Mouse (Mus musculus) splenic B cell, adult 2 months (primary cell): Measurements from ENCODE around the gene F2rl1.
"Not testable (repeated sequence)": the region's sequence is repeated elsewhere in the genome, so short reads cannot be mapped to it uniquely, and the experiment has no call there.

Experiments used
- DNase-seq: peaks from one replicate; pipeline ENCODE4 v3.0.0-alpha.2; 2011; ENCODE audit warnings: low read depth, low spot score
- H3K27me3 ChIP-seq: 2 replicates; pipeline ENCODE4 v1.6.1; 2012; ENCODE audit warnings: mild to moderate bottlenecking, low read length, moderate library complexity, mixed read lengths; ENCODE audit not compliant: control insufficient read depth, poor library complexity, insufficient read depth, severe bottlenecking
- H3K36me3 ChIP-seq: 2 replicates; pipeline ENCODE4 v1.6.1; 2012; ENCODE audit warnings: mild to moderate bottlenecking, low read length, moderate library complexity, mixed read lengths; ENCODE audit not compliant: control insufficient read depth, poor library complexity, insufficient read depth, severe bottlenecking

The F2rl1 gene

DNA sequence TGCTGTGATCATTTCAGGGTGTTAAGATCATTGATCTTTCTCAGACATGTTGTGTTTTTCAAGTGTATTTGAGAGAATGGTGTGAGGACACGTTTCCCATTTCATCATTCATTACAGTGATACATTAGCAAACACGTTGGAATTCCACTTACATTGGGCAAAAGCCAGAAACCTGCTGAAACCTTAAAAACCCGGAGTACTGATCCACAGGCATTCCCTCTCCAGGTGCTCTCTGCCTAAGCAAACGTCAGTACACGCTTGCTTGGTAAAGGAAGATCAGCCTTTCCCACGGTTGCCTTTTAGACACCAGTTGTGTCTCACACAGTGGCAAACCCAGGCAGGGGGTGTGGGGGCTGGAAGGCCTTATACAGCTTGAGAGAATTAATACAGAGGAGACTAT, 21.2 kb upstream of the F2rl1 start:
- Histone ChIP-seq H3K36me3 (no peaks in the 10 kb centered on the region), H3K27me3 (no peaks in the 10 kb centered on the region; the same call in 1 of the 2 replicates)
- no peak for DNase-seq

DNA sequence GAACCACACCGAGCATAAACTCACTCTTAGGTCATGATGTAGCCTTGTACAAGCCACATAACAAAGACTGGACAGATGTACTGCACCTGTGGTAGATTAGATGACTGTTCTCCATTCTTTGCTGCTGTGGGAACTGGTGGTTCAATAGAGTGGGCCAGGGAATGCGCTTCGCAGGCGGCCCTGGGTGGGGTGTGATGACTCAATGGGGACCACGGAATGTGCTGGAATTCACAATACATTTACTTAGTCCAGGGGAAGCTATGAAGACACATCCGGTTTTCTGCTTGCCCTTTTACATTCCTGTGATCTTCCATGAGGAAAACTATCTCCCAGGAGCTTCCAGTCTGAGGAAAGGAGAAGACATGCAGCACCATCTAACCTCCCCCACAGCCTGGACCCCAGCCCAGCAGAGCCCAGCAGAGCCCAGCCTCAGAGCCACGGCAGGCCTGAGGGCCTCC, 20.7 kb upstream of the F2rl1 start:
- H3K27me3 ChIP-seq = no peaks in the 10 kb centered on the region; the same call in 1 of the 2 replicates
- DNase-seq = no peak
- no peaks in the 10 kb centered on the region for H3K36me3 ChIP-seq

DNA sequence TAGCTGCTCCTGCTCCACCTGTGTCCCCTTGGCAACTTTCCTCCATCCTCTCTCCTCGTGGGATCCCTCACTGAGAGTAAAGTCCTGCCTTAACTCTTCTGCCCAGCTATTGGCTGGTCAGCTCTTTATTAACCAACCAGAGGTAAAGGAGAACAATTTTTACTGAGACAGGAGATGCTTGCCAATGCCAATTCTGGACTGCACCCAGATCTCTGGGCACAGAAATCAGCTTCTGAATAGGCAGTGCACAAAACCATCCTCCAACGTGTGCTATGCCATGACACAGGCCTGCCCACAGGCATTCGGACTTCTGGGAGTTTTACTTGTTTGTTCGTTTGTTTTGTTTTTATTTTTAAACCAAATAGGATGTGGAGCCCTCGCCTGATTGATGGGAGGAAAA, 13.0 kb upstream of the F2rl1 start:
- no peak for DNase-seq
- Histone ChIP-seq H3K36me3 (no peaks in the 10 kb centered on the region), H3K27me3 (no peaks in the 10 kb centered on the region; the same call in 1 of the 2 replicates)

DNA sequence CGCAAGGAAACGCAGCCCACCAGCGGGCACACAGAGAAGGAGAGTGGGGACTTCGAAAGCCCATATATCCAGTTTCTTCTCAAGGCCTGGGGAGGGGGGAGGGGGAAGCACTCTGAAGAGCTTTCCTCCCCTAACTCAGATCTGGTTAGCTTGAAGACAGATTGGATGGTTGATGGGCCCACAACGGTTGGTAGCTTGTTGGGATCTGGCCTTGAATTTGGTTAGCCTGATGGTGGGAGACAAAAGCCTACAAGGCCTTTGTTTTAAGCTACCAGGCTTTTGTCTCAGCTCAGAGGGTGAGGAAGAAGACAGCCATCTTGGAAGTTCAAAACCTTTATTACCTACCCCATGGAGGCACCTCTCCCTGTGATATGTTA, 11.1 kb upstream of the F2rl1 start:
- Histone ChIP-seq H3K27me3 (no peaks in the 10 kb centered on the region; the same call in 1 of the 2 replicates), H3K36me3 (no peaks in the 10 kb centered on the region)
- DNase-seq = no peak

DNA sequence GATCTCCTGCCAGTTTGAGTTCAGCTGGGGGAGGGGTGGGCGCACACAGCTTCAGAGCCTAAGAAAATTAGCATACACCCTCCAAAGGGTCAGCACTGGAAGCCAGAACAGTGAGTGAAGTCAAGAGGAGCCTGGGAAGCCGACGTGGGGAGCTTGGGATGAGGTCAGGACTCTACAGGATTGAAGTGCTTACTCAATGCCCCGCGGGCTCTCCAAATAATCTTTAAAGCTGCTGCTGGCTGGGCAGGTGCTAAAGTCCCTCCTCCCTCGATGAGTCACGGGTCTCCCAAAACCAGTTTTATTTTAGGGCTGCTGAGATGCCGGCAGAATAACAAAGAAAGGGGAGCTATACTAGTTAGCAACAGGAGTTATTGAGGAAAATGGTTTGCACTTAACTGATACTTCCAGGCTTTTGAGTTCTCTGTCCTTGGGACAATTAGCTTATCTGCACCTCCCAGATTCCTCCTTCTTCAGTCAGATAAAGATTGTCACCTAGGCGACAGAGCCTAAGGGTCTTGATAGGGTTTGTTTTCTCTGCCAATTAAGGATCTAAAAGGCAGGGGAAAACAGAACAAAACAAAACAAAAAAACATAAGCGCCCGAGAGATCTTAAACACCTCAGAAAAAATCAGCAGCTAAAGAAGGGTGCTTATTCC, 10.6 kb upstream of the F2rl1 start:
- no peaks in the 10 kb centered on the region; the same call in 1 of the 2 replicates for H3K27me3 ChIP-seq
- no peak for DNase-seq
- no peaks in the 10 kb centered on the region for H3K36me3 ChIP-seq

DNA sequence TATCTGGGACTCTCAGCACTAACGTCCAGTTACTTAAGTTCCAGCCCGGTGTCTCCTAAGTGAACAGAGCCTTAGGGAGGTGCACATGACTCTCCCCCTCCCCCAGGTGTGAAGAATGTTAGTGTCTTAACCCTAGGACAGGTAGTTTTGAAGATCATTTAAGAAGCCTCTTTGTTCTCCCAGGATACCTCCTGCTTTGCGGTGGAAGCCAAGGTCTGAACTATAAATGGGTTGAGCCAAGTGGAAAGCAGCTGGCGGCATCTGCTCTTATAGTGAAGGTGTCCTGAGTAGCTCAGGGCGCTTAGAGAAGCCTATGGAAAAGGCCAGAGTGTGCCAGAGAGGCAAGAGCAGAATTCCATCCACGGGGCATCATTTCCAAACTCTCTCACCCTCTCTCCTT, 10.0 kb upstream of the F2rl1 start:
- Histone ChIP-seq H3K36me3 (no peaks in the 10 kb centered on the region), H3K27me3 (no peaks in the 10 kb centered on the region; the same call in 1 of the 2 replicates)
- DNase-seq = no peak

DNA sequence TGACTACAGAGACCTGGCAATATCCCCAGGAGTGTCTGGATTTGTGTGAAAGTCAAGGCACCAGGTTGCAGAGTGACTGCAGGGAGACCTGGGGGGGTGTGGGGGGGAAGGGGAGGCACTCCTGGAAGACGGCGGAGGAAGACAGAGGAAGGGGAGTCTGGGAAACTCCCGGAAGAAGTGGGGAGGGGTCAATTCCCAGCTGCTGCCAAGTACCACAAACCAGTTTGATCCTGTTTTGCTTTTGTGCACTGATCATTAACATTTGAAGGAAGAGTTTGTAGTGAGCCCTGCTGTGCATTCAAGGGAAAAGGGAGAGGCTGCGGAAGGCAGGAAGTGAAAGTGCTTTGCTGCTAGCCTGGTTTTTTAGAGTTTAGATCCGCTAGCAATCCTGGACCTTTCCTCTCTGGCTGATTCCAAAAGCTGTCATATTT, 9.1 kb upstream of the F2rl1 start:
- H3K27me3 ChIP-seq = no peaks in the 10 kb centered on the region; the same call in 1 of the 2 replicates
- no peaks in the 10 kb centered on the region for H3K36me3 ChIP-seq
- DNase-seq = no peak

DNA sequence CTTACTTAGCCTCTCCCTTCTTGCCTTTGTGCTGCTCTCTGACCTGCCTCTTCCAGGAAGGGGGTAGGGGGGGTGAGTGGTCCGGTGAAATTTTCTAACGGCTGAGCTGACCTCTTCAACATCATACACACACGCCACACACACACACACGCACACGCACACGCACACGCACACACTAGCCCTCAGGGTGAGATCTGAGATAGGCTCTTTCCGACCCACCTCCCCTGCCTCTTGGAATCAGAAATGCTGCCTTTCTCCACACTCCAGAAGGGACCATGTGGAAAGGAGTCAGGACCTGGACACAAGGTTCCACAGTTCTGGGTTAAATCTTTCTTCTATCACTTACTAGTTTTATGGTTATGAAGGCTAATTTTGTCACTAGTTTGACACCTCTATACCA, 8.6 kb upstream of the F2rl1 start:
- Histone ChIP-seq H3K27me3 (no peaks in the 10 kb centered on the region; the same call in 1 of the 2 replicates), H3K36me3 (no peaks in the 10 kb centered on the region)
- DNase-seq = no peak

DNA sequence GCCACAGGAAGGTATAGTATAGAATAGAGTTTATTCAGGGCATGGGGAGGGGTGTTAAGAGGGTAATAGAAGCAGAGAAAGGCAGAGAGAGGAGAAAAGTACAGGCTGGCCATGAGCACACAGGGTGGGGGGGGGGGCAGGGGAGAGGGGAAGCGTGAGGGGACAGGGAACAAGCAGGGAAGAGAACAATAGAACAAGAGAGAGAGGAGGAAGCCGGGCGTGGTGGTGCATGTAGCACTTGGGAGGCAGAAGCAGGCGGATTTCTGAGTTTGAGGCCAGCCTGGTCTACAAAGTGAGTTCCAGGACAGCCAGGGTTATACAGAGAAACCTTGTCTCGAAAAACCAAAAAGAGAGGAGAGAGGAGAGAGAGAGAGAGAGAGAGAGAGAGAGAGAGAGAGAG, 8.1 kb upstream of the F2rl1 start:
- not testable (repeated sequence) for H3K36me3 ChIP-seq, H3K27me3 ChIP-seq, DNase-seq

DNA sequence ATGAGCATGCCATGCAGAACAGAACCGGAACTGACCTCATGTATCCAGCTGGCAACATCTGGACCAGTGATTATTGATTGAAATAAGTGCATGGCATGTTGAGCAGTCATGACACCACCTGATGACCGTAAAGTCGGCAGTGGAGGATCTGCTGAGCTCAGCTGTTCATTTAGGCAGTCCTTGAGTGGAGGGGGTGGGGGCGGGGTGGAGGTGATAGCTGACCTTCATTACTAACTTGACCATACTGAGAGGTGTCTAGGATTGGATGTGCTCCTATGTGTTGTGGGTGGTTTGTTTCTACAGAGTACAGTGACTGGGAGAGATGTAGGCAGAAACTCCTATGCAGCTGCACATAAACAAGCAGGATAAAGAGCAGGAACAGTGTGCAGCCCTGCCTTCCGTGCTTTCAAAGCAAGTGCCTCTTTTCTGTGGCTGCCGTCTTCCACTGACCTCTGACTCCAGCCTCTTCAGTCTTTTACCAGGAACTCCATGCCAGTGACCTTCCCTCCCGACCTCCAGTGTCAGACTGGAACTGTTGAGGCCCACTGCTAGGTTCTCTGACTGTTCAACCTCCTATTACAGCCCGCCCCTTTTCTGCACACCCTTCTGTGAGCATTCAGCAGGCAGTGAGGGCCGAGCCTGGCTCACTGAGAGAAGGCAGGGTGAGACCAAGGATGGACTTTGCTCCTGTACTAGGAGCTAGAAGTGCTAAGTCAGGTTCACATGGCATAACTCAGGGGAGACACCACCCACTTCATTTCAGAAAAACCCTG, 6.4 kb upstream of the F2rl1 start:
- H3K36me3 ChIP-seq = no peaks in the 10 kb centered on the region
- DNase-seq = no peak

DNA sequence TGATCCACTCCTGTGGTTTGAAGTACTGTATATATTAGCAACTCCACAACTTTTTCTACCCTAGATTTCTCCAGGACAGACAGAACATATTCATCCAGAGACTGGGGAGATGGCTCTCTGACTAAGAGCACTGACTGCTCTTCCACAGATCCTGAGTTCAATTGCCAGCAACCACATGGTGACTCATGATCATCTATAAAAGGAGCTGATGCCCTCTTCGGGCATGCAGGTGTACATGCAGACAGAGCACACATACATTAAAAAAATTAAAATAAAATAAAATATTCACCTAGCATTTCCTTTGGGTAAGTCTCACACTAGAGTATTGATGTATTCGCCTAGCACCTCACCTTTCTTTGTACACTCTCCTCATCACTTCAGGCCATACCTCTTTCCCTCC, 4.2 kb upstream of the F2rl1 start:
- DNase-seq = no peak
- no peaks in the 10 kb centered on the region for H3K36me3 ChIP-seq
- no peaks in the 10 kb centered on the region for H3K27me3 ChIP-seq

More for the DNA sequence above, 6.4 kb upstream of the F2rl1 start:
- H3K27me3 ChIP-seq = no peaks in the 10 kb centered on the region; the same call in 1 of the 2 replicates

DNA sequence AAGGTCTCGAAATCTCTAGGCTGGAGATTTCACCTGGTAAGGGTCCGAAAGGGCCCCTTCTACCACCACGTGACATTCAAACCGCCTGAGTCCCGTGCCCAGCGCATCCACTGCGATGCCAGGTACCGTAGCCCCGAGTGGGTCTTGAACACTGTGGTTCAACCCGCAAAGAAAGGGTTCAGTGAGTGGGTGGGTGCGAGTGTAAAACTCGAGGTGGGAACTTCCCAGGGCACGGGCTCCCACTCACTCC, 678 bp downstream of the F2rl1 start:
- H3K36me3 ChIP-seq = no peaks in the 10 kb centered on the region
- no peak for DNase-seq
- no peaks in the 10 kb centered on the region for H3K27me3 ChIP-seq

DNA sequence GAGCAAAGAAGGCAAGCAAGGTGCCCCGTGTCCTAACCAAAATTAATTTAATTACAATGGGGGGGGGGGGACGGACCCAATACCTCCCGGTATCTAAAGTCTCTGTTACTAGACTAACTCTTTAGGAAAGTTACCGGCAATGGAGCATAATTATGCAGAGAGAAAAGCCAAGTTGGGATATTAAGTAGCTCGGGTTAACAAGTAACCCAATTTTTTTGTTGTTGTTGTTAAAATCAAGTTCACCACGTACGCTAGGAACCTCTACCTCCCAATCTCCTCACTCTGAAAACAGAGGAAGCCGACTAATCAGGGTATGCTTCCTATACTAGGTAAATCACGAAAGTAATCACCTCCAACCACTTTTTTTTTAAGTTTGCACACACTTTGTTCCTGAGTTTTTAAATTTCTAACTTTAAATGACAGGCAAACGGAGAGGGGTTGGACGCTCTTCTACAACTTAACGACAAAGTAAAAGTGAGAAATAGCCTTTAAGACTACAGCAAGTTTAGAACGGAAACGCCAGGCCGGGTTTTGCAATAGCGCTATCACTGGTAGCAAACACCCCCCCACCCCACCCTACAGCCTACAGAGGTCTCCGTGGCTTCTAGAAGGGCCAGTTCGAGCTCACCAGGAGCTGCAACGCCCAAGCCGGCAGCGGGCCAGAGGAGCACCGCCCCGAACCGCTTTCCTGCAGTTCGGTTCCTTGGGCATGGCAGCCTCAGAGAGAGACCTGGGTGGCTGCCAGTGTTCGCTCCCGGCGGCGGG, 1.2 kb downstream of the F2rl1 start:
- Histone ChIP-seq H3K36me3 (no peaks in the 10 kb centered on the region), H3K27me3 (no peaks in the 10 kb centered on the region)
- peak; percentile 34 for DNase-seq

DNA sequence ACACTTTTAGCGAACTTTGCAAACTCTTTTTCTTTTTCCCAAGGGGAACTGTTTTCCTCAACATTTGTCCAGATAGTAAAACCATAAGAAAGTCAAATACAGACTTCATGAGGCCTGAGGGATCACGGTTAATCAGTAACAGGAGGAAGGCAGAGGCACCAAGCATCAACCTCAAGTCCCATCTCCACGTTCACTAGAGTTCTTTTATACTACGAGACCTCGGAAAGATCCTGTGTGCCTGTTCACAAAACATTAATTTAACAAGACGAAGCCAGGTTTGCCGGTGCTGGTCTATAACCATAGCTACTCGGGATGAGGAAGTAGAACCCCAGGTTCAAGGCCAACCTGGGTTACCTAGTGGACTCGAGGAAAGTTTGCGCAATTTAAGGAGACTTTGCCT, 2.9 kb downstream of the F2rl1 start:
- H3K27me3 ChIP-seq = no peaks in the 10 kb centered on the region
- no peak for DNase-seq
- H3K36me3 ChIP-seq = no peaks in the 10 kb centered on the region

DNA sequence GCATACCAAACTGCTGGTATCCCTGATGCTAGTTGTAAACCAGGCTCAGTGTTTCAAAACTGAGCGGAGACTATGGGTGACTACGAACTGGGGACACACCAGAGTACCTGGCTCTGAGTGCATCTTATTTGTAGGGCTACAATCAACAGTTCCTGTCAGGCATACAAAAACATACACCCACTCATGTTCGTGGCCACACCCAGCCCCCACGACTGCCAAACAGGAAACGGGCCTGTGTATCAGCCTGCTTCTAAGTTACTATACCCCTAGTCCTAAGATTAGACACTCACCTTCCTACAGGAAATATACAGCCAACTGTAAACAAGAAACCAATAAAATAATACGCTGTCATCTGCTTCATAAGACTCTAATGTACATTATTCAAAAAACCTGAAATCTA, 4.0 kb downstream of the F2rl1 start:
- Histone ChIP-seq H3K27me3 (no peaks in the 10 kb centered on the region), H3K36me3 (no peaks in the 10 kb centered on the region)
- DNase-seq = no peak
